Mouse (Mus musculus): ENCODE measurements around the gene Dync2h1.

DNA sequence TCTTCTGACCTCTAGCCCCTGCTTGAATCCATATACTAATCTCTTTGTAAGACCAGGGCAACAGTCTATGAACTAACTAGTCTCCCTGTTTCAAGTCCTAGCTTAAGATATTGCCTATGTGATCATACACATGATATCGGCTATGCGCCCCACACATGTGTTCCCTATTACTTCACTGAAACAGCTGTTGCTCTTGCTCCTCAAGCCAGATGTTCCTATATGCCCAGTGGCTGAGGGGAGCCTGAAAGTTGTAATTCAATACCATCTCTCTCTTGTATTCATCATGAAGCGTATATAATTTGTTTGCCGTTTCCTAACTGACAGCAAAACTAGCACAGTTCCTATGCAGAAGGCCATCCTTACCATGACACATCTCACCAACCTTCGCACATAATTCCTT, 23.6 kb downstream of the Dync2h1 start:
- no peak for TF ChIP-seq MAX (IDR thresholded peaks at IDR 0.05)
- TF ChIP-seq CTCF (IDR thresholded peaks at IDR 0.05; ENCODE audit: control insufficient read depth, insufficient read depth, insufficient read length): no peak

All from C2C12 (cell line).